Mouse (Mus musculus) kidney, embryonic 16.5 days (tissue): Measurements from ENCODE around the gene Dek. TPM values are rescaled to one million over a fixed set of nuclear protein-coding genes. Genes with fewer than 3 reads are reported as not detected.
A peak's percentile ranks its signal among the peaks of the same experiment; 100 is the strongest.

Experiments
- ATAC-seq: fragments of 200-750 bp; cut with Nextera tagmentation; 2 replicates; pipeline ENCODE4 v1.8.0; 2017; ENCODE audit warnings: moderate TSS enrichment; ENCODE audit not compliant: low FRiP score, low TSS enrichment
- H3K27ac ChIP-seq: fragments of 300-500 bp; sonication (generic); 2 replicates; pipeline ENCODE4 v1.5.1; 2014; ENCODE audit warnings: low read length
- H3K27me3 ChIP-seq: fragments of 300-500 bp; sonication (generic); 2 replicates; pipeline ENCODE4 v1.6.1; 2014; ENCODE audit warnings: low read length, control low read depth, mixed read lengths; ENCODE audit not compliant: insufficient read depth
- H3K36me3 ChIP-seq: fragments of 300-500 bp; sonication (generic); 2 replicates; pipeline ENCODE4 v1.6.1; 2014; ENCODE audit warnings: low read length, control low read depth, mixed read lengths; ENCODE audit not compliant: insufficient read depth
- H3K4me1 ChIP-seq: fragments of 300-500 bp; sonication (generic); 2 replicates; pipeline ENCODE4 v1.6.1; 2014; ENCODE audit warnings: low read length, control low read depth, mixed read lengths; ENCODE audit not compliant: insufficient read depth
- H3K4me2 ChIP-seq: fragments of 300-500 bp; sonication (generic); replicated peaks from 2 replicates; pipeline ENCODE4 v1.6.1; 2014; ENCODE audit warnings: low read depth, low read length
- H3K4me3 ChIP-seq: fragments of 300-500 bp; sonication (generic); 2 replicates; pipeline ENCODE4 v1.5.1; 2014; ENCODE audit warnings: mild to moderate bottlenecking, low read length
- H3K9ac ChIP-seq: fragments of 300-500 bp; sonication (generic); replicated peaks from 2 replicates; pipeline ENCODE4 v1.6.1; 2014; ENCODE audit warnings: low read length
- H3K9me3 ChIP-seq: fragments of 300-500 bp; sonication (generic); 2 replicates; pipeline ENCODE4 v1.6.1; 2016; ENCODE audit warnings: low read length, control low read depth
- WGBS: fragments of 180-500 bp; shearing (Covaris S2); extraction: QIAGEN DNeasy Blood & Tissue Kit; methylation state at CpG from one replicate; pipeline ENCODE4 v1.1.7; 2014; 5-methylcytosine and 5-hydroxymethylcytosine counted together
- polyA plus RNA-seq: library from polyadenylated mRNA; unstranded; fragments of >200 nt; fragmentation: Nextera tagmentation; extraction: Ambion mirVana; gene quantifications from 2 replicates; pipeline ENCODE4 v1.2.1, GENCODE M21; 2015

The Dek gene
- polyA plus RNA-seq, 1 experiment from 2014 or later: 218 TPM

GRCm38 (mm10) chr13:47067001-47067400, 39.0 kb downstream of the Dek start:
- H3K4me1 ChIP-seq: no peaks in the 10 kb centered on the region
- 91% methylated on average over 6 of the region's 6 CpGs for WGBS
- ATAC-seq: no peak
- H3K9ac ChIP-seq: no peak overlapping the region
- H3K4me2 ChIP-seq: no peak overlapping the region
- H3K4me3 ChIP-seq: no peak overlapping the region
- peaks cover 22% of the 10 kb centered on the region for H3K36me3 ChIP-seq
- H3K27ac ChIP-seq: no peak overlapping the region
- H3K27me3 ChIP-seq: no peaks in the 10 kb centered on the region
- H3K9me3 ChIP-seq: no peaks in the 10 kb centered on the region

GRCm38 (mm10) chr13:47066516-47066915, 39.5 kb downstream of the Dek start:
- H3K9me3 ChIP-seq: no peaks in the 10 kb centered on the region
- H3K27me3 ChIP-seq: no peaks in the 10 kb centered on the region
- no peak overlapping the region for H3K27ac ChIP-seq
- H3K4me1 ChIP-seq: no peaks in the 10 kb centered on the region
- WGBS: 87% methylated on average over 10 of the region's 10 CpGs
- no peak overlapping the region for H3K4me2 ChIP-seq
- no peak overlapping the region for H3K9ac ChIP-seq
- peaks cover 22% of the 10 kb centered on the region for H3K36me3 ChIP-seq
- ATAC-seq: no peak
- H3K4me3 ChIP-seq: no peak overlapping the region

- Histone ChIP-seq H3K4me1 (no peaks in the 10 kb centered on the region), H3K4me2 (no peak overlapping the region), H3K27me3 (no peaks in the 10 kb centered on the region), H3K9ac (no peak overlapping the region), H3K4me3 (no peak overlapping the region), H3K27ac (no peak overlapping the region), H3K36me3 (peaks cover 23% of the 10 kb centered on the region), H3K9me3 (no peaks in the 10 kb centered on the region)
- ATAC-seq: no peak
- WGBS: 83% methylated on average over 15 of the region's 15 CpGs
These were observed 41.8 kb downstream of the Dek start for GRCm38 (mm10) chr13:47063985-47064760.

- ATAC-seq: no peak
- Histone ChIP-seq H3K27me3 (no peaks in the 10 kb centered on the region), H3K36me3 (peaks cover 25% of the 10 kb centered on the region), H3K4me3 (no peak overlapping the region), H3K27ac (no peak overlapping the region), H3K4me2 (no peak overlapping the region), H3K4me1 (no peaks in the 10 kb centered on the region), H3K9ac (no peak overlapping the region), H3K9me3 (no peaks in the 10 kb centered on the region)
- 94% methylated on average over 17 of the region's 17 CpGs for WGBS
These were observed 43.2 kb downstream of the Dek start for GRCm38 (mm10) chr13:47062756-47063155.

GRCm38 (mm10) chr13:47056781-47057180, 49.2 kb downstream of the Dek start:
- Histone ChIP-seq H3K9ac (no peak overlapping the region), H3K9me3 (no peaks in the 10 kb centered on the region), H3K36me3 (peaks cover 24% of the 10 kb centered on the region), H3K4me2 (no peak overlapping the region), H3K4me1 (0 out of 2 replicates have a peak, but pooled peaks cover 2% of the 10 kb centered on the region), H3K27me3 (no peaks in the 10 kb centered on the region), H3K27ac (no peak overlapping the region), H3K4me3 (no peak overlapping the region)
- 91% methylated on average over 5 of the region's 5 CpGs for WGBS
- no peak for ATAC-seq

- no peak for ATAC-seq
- Histone ChIP-seq H3K4me2 (no peak overlapping the region), H3K9ac (no peak overlapping the region), H3K9me3 (no peaks in the 10 kb centered on the region), H3K4me3 (no peak overlapping the region), H3K36me3 (peaks cover 26% of the 10 kb centered on the region), H3K27ac (no peak overlapping the region), H3K4me1 (0 out of 2 replicates have a peak, but pooled peaks cover 6% of the 10 kb centered on the region), H3K27me3 (no peaks in the 10 kb centered on the region)
- 85% methylated on average over 11 of the region's 11 CpGs for WGBS
These were observed 49.9 kb downstream of the Dek start for GRCm38 (mm10) chr13:47056126-47056525.

GRCm38 (mm10) chr13:47053971-47054370, 52.0 kb downstream of the Dek start:
- Histone ChIP-seq H3K36me3 (peaks cover 33% of the 10 kb centered on the region), H3K9me3 (no peaks in the 10 kb centered on the region), H3K4me1 (0 out of 2 replicates have a peak, but pooled peaks cover 6% of the 10 kb centered on the region), H3K4me3 (no peak overlapping the region), H3K4me2 (no peak overlapping the region), H3K9ac (no peak overlapping the region), H3K27ac (no peak overlapping the region), H3K27me3 (no peaks in the 10 kb centered on the region)
- ATAC-seq: no peak
- 82% methylated on average over 10 of the region's 10 CpGs for WGBS

GRCm38 (mm10) chr13:47050009-47050408, 56.0 kb downstream of the Dek start:
- 59% methylated on average over 4 of the region's 4 CpGs for WGBS
- Histone ChIP-seq H3K4me2 (no peak overlapping the region), H3K4me3 (no peak overlapping the region), H3K36me3 (peaks cover 34% of the 10 kb centered on the region), H3K9ac (no peak overlapping the region), H3K9me3 (no peaks in the 10 kb centered on the region), H3K27ac (no peak overlapping the region), H3K27me3 (no peaks in the 10 kb centered on the region), H3K4me1 (0 out of 2 replicates have a peak, but pooled peaks cover 6% of the 10 kb centered on the region)
- ATAC-seq: no peak

GRCm38 (mm10) chr13:47047996-47048395, 58.0 kb downstream of the Dek start:
- WGBS: 87% methylated on average over 4 of the region's 4 CpGs
- Histone ChIP-seq H3K9me3 (no peaks in the 10 kb centered on the region), H3K27ac (no peak overlapping the region), H3K4me1 (peaks cover 13% of the 10 kb centered on the region; the same call in 1 of the 2 replicates), H3K4me3 (no peak overlapping the region), H3K27me3 (no peaks in the 10 kb centered on the region), H3K4me2 (no peak overlapping the region), H3K36me3 (peaks cover 25% of the 10 kb centered on the region), H3K9ac (no peak overlapping the region)
- no peak for ATAC-seq

GRCm38 (mm10) chr13:47044617-47044947, 61.4 kb downstream of the Dek start, which contains the start of gene Tpmt:
Gene Tpmt (minus strand): TSS chr13:47044737.
- 15% methylated on average over 10 of the region's 10 CpGs for WGBS
- Histone ChIP-seq H3K9me3 (no peaks in the 10 kb centered on the region), H3K4me2 (peak within 1 kb of the TSS; percentile 83), H3K9ac (peak within 1 kb of the TSS; percentile 74), H3K4me3 (peak within 1 kb of the TSS; percentile 73), H3K36me3 (peaks cover 10% of the 10 kb centered on the region), H3K27me3 (no peaks in the 10 kb centered on the region), H3K4me1 (peaks cover 14% of the 10 kb centered on the region), H3K27ac (no peak within 1 kb of the TSS)
- ATAC-seq: no peak
